In the genomic region with DNA sequence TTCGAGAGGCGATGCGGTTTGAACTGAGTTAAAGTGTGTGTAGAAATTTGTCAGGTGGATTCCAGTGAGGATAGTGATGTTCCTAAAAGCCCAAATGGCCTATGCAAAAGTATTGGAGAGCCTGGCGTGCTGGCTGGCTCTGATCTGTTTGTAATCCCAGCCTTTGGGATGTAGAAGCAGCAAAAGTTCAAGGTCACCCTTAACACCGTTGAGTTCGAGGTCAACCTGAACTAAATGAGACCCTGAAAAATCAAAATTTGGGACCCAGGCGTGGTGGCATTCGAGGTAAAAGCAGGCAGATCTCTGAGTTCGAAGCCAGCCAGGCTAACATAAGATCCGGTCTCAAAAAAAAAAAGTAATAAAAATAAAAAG, we compare ENCODE assay signal across 8 mouse cellular contexts. TPM values are rescaled to one million over a fixed set of nuclear protein-coding genes. Genes with fewer than 3 reads are reported as not detected.
DNase-seq lines count a peak whose midpoint lies in the region; ATAC-seq and TF ChIP-seq lines count a peak whose summit lies in the region.

No protein-coding gene starts in this region.

- peaks cover 7% of the 10 kb centered on the region for H3K4me1 ChIP-seq in heart, embryonic 11.5 days (ENCODE audit: control insufficient read depth, insufficient read depth, low read length)
- no peaks in the 10 kb centered on the region for H3K4me1 ChIP-seq in ES-Bruce4 (ENCODE audit: control insufficient read depth, insufficient read depth, low read length)
- peaks cover 16% of the 10 kb centered on the region for H3K4me1 ChIP-seq in forebrain, embryonic 16.5 days (replicated peaks; ENCODE audit: control insufficient read depth, insufficient read depth, low read length)
- peaks cover 27% of the 10 kb centered on the region for H3K4me1 ChIP-seq in liver, embryonic 16.5 days (ENCODE audit: control insufficient read depth, low read depth, low read length)

- TF ChIP-seq EP300 in ES-Bruce4 (IDR thresholded peaks at IDR 0.05; ENCODE audit: insufficient read depth, low read depth, low read length): no peak

- H3K36me3 ChIP-seq in heart, embryonic 11.5 days (ENCODE audit: control insufficient read depth, insufficient read depth, low read length): no peaks in the 10 kb centered on the region; the same call in 1 of the 2 replicates
- H3K36me3 ChIP-seq in ES-Bruce4 (ENCODE audit: control insufficient read depth, insufficient read depth, low read length, poor library complexity, severe bottlenecking): peaks cover 7% of the 10 kb centered on the region
- no peaks in the 10 kb centered on the region for H3K36me3 ChIP-seq in forebrain, embryonic 16.5 days (ENCODE audit: control insufficient read depth, insufficient read depth)
- H3K36me3 ChIP-seq in liver, embryonic 16.5 days (ENCODE audit: control insufficient read depth, insufficient read depth): no peaks in the 10 kb centered on the region

- no peak for TF ChIP-seq POLR2A in ES-Bruce4 (IDR thresholded peaks at IDR 0.05; ENCODE audit: insufficient read depth, low read length)

- H3K4me3 ChIP-seq in heart, embryonic 11.5 days (ENCODE audit: low read depth, low read length): peak overlapping the region; percentile 76
- H3K4me3 ChIP-seq in ES-Bruce4 (ENCODE audit: low read depth, low read length): peak overlapping the region; percentile 74
- H3K4me3 ChIP-seq in forebrain, embryonic 16.5 days (replicated peaks; ENCODE audit: low read length): peak overlapping the region; percentile 92
- peak overlapping the region; percentile 81 for H3K4me3 ChIP-seq in liver, embryonic 16.5 days (ENCODE audit: low read depth, low read length)

- no peak for DNase-seq in heart, adult 8-10 months (ENCODE audit: low spot score)
- DNase-seq in gastrocnemius, postnatal 4 days (ENCODE audit: low spot score in 2 of 2): no peak
- no peak for DNase-seq in natural killer cell, adult 2 months (ENCODE audit: low spot score in 2 of 2)
- no peak for DNase-seq in gastrocnemius, postnatal 36 days

- 47% methylated on average over 10 of the region's 10 CpGs for WGBS in heart, embryonic 11.5 days (ENCODE audit: insufficient replicate concordance)
- WGBS in forebrain, embryonic 16.5 days: 52% methylated on average over 10 of the region's 10 CpGs
- 41% methylated on average over 10 of the region's 10 CpGs for WGBS in liver, embryonic 16.5 days (ENCODE audit: insufficient replicate concordance)

- peak overlapping the region; percentile 83 for H3K9ac ChIP-seq in heart, embryonic 11.5 days (ENCODE audit: low read depth, low read length)
- H3K9ac ChIP-seq in ES-Bruce4 (ENCODE audit: low read depth, poor library complexity, severe bottlenecking): peak overlapping the region; percentile 61
- H3K9ac ChIP-seq in forebrain, embryonic 16.5 days (replicated peaks; ENCODE audit: low read depth, low read length): peak overlapping the region; percentile 80
- peak overlapping the region; percentile 78 for H3K9ac ChIP-seq in liver, embryonic 16.5 days (ENCODE audit: low read depth, low read length)

- intact Hi-C loops in gastrocnemius, postnatal 36 days (cut with DNase I): no loop called here

- ATAC-seq in heart, embryonic 11.5 days (replicated peaks; ENCODE audit: insufficient number of reproducible peaks, low FRiP score, low TSS enrichment): no peak
- ATAC-seq in forebrain, embryonic 16.5 days: no peak
- ATAC-seq in liver, embryonic 16.5 days (ENCODE audit: low read depth): no peak

- H3K27me3 ChIP-seq in heart, embryonic 11.5 days (ENCODE audit: control insufficient read depth, insufficient read depth, low read length): no peaks in the 10 kb centered on the region
- no peaks in the 10 kb centered on the region for H3K27me3 ChIP-seq in ES-Bruce4 (ENCODE audit: control insufficient read depth, insufficient read depth, low read length, poor library complexity, severe bottlenecking)
- no peaks in the 10 kb centered on the region for H3K27me3 ChIP-seq in forebrain, embryonic 16.5 days (replicated peaks; ENCODE audit: control insufficient read depth, insufficient read depth, low read length)
- H3K27me3 ChIP-seq in liver, embryonic 16.5 days (ENCODE audit: control insufficient read depth, insufficient read depth, low read depth, low read length): no peaks in the 10 kb centered on the region

- H3K4me2 ChIP-seq in heart, embryonic 11.5 days: peak overlapping the region; percentile 89
- H3K4me2 ChIP-seq in forebrain, embryonic 16.5 days (ENCODE audit: low read length): peak overlapping the region; percentile 94
- peak overlapping the region; percentile 94 for H3K4me2 ChIP-seq in liver, embryonic 16.5 days (ENCODE audit: low read depth, low read length)

- H3K27ac ChIP-seq in heart, embryonic 11.5 days (ENCODE audit: low read depth, low read length): peak overlapping the region; percentile 79
- peak overlapping the region; percentile 55 for H3K27ac ChIP-seq in ES-Bruce4 (ENCODE audit: insufficient read depth, low read length)
- H3K27ac ChIP-seq in forebrain, embryonic 16.5 days (ENCODE audit: low read length): no peak overlapping the region
- peak overlapping the region; percentile 80 for H3K27ac ChIP-seq in liver, embryonic 16.5 days (ENCODE audit: low read length)

- TF ChIP-seq CTCF in ES-Bruce4 (IDR thresholded peaks at IDR 0.05; ENCODE audit: low read depth, low read length): no peak

- H3K9me3 ChIP-seq in heart, embryonic 11.5 days (replicated peaks; ENCODE audit: control insufficient read depth, low read length): no peaks in the 10 kb centered on the region
- no peaks in the 10 kb centered on the region for H3K9me3 ChIP-seq in ES-Bruce4 (replicated peaks; ENCODE audit: control insufficient read depth, insufficient read depth, low read length, poor library complexity, severe bottlenecking)
- H3K9me3 ChIP-seq in forebrain, embryonic 16.5 days (ENCODE audit: control insufficient read depth, low read length): no peaks in the 10 kb centered on the region
- H3K9me3 ChIP-seq in liver, embryonic 16.5 days (replicated peaks; ENCODE audit: control insufficient read depth, low read length): no peaks in the 10 kb centered on the region

RNA-seq across cellular contexts. Expression of a gene that starts 0.6 kb away (rescaled TPM):
- polyA plus RNA-seq in heart, embryonic 11.5 days (2014; fragmentation: Nextera tagmentation; extraction: Ambion mirVana): 12.3 and 14.7 TPM in 2 replicates
- 10 to 100 TPM in 1 of 4 experiments, 1 to 10 TPM in 3; 5.7 to 10.1 (median 8.3) TPM for total RNA-seq in heart, adult 8-10 months (2022)
- polyA plus RNA-seq in ES-Bruce4 (2011; ENCODE audit: insufficient read depth, insufficient read length, low read depth, missing spikeins): 9.1 and 11.2 TPM in 2 replicates
- polyA plus RNA-seq in forebrain, embryonic 16.5 days (2015; fragmentation: Nextera tagmentation; extraction: Ambion mirVana): 15.0 and 19.0 TPM in 2 replicates
- 4.0 and 4.6 TPM in 2 replicates for polyA plus RNA-seq in liver, embryonic 16.5 days (2015; fragmentation: Nextera tagmentation; extraction: Ambion mirVana)
- 10 to 100 TPM in 1 of 2 experiments, 1 to 10 TPM in 1; 8.5 to 11.2 TPM for total RNA-seq in gastrocnemius, postnatal 4 days (2021)
- total RNA-seq in gastrocnemius, postnatal 36 days (2021): 1 to 10 TPM; 2.0 to 3.1 TPM

RNA-seq across cellular contexts. Expression of a gene that starts 0.8 kb away (rescaled TPM):
- polyA plus RNA-seq in heart, embryonic 11.5 days (2014; fragmentation: Nextera tagmentation; extraction: Ambion mirVana): 96.3 and 103 TPM in 2 replicates
- 10 to 100 TPM; 62.6 to 69.4 (median 67.4) TPM for total RNA-seq in heart, adult 8-10 months (2022)
- 127 and 155 TPM in 2 replicates for polyA plus RNA-seq in ES-Bruce4 (2011; ENCODE audit: insufficient read depth, insufficient read length, low read depth, missing spikeins)
- 67.1 and 71.5 TPM in 2 replicates for polyA plus RNA-seq in forebrain, embryonic 16.5 days (2015; fragmentation: Nextera tagmentation; extraction: Ambion mirVana)
- 78.6 and 82.2 TPM in 2 replicates for polyA plus RNA-seq in liver, embryonic 16.5 days (2015; fragmentation: Nextera tagmentation; extraction: Ambion mirVana)
- total RNA-seq in gastrocnemius, postnatal 4 days (2021): 10 to 100 TPM; 65.9 to 66.9 TPM
- total RNA-seq in gastrocnemius, postnatal 36 days (2021): 10 to 100 TPM; 53.7 to 58.5 TPM
